Mouse (Mus musculus): ENCODE measurements around the gene Scn2a. TPM values are rescaled to one million over a fixed set of nuclear protein-coding genes. Genes with fewer than 3 reads are reported as not detected.

The Scn2a gene
- polyA plus RNA-seq, 1 experiment: 0.08 TPM

DNA sequence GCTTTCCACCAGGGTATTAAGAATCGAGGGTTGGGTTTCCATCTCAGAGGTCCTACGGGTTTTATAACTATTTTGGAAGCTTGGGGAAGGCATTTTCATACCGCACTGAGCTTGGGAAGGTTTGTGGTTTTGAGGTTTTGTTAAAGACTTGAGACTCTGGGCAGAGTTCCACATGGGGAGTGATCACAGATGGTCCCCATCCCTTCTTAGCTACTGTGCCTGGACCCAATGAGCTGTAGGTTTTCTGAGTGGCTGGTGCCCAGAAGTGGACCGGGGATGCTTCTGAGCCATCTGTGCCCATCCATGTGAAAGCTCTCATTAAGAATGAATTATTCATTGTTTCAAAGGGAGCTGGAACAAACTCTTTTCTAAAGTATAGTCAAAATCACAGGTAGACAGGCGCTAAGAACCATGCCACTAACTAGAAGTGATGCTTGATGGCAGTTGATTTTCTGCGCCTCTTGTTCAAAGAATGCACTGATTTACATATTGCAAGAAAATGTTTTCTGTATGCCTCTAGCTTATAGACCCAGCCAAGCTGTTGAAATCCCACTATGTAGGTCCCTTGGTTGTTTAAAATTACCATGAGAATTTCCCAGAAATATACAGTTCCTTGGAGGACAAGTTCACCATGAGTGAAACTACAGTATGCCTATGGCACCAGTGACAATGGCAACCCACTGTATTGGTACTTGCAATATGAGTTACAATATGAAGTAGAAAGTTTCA is 70.0 kb downstream of the Scn2a start:
- Histone ChIP-seq H3K27me3 (ENCODE audit: control insufficient read depth, insufficient read depth, low read length) (no peaks in the 10 kb centered on the region), H3K4me3 (ENCODE audit: control insufficient read depth, insufficient read depth, low read length) (no peak overlapping the region), H3K27ac (ENCODE audit: control insufficient read depth, insufficient read depth, low read length) (no peak overlapping the region), H3K36me3 (ENCODE audit: control insufficient read depth, insufficient read depth, low read length) (no peaks in the 10 kb centered on the region), H3K4me1 (replicated peaks; ENCODE audit: control insufficient read depth, insufficient read depth, low read length) (no peaks in the 10 kb centered on the region)
- TF ChIP-seq POLR2A (IDR thresholded peaks at IDR 0.05; ENCODE audit: control insufficient read depth, extremely low read depth, insufficient read depth, low read length, poor library complexity) (no peak), CTCF (IDR thresholded peaks at IDR 0.05; ENCODE audit: borderline replicate concordance, control insufficient read depth, extremely low read depth, insufficient read depth, low read length, poor library complexity) (no peak)
- 62% methylated on average over 6 of the region's 6 CpGs for WGBS
- no peak for DNase-seq

DNA sequence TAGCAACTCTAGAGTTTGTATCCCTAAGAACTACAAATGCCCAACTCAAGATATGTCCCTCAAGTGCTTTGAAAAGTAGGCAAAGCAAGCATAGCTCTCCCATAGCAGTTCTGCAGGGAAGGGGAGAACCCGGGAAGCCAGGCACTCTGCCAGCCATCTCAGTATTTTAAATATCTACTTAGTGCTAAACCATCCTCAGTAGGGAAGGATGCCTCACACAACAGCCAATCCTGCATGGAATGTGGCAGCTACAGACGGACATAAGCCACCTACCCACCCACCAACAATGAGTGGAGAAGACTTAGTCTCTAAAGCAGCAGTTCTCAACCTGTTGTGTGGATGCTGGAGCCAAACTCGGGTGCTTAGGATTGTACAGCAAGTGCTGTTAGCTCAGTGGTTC is 73.9 kb downstream of the Scn2a start:
- H3K4me3 ChIP-seq (ENCODE audit: control insufficient read depth, insufficient read depth, low read length): no peak overlapping the region
- H3K27me3 ChIP-seq (ENCODE audit: control insufficient read depth, insufficient read depth, low read length): no peaks in the 10 kb centered on the region
- TF ChIP-seq CTCF (IDR thresholded peaks at IDR 0.05; ENCODE audit: borderline replicate concordance, control insufficient read depth, extremely low read depth, insufficient read depth, low read length, poor library complexity): no peak
- no peak for TF ChIP-seq POLR2A (IDR thresholded peaks at IDR 0.05; ENCODE audit: control insufficient read depth, extremely low read depth, insufficient read depth, low read length, poor library complexity)
- DNase-seq: no peak
- H3K27ac ChIP-seq (ENCODE audit: control insufficient read depth, insufficient read depth, low read length): no peak overlapping the region
- 92% methylated on average over 3 of the region's 3 CpGs for WGBS
- H3K36me3 ChIP-seq (ENCODE audit: control insufficient read depth, insufficient read depth, low read length): no peaks in the 10 kb centered on the region
- no peaks in the 10 kb centered on the region for H3K4me1 ChIP-seq (replicated peaks; ENCODE audit: control insufficient read depth, insufficient read depth, low read length)

DNA sequence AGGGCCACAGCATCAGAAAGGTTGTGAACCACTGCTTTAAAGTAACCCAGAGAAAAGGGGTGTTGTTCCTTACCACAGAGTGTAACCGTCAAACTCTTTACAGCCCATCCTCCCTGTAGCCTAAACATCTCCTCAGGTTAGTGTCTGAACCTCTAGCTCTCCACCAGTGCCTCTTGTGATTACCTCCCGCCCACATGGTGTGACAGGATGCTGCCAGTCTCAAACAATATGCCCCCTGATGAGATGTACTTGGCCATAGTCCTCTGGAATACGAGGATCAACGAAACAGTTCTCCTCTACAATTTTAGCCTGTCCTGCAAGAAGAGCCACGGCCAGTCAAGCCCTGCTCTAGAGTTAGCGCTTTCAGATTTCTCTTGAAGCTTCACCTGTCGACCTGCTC is 74.5 kb downstream of the Scn2a start:
- 85% methylated on average over 7 of the region's 7 CpGs for WGBS
- no peak overlapping the region for H3K27ac ChIP-seq (ENCODE audit: control insufficient read depth, insufficient read depth, low read length)
- no peak for DNase-seq
- no peaks in the 10 kb centered on the region for H3K36me3 ChIP-seq (ENCODE audit: control insufficient read depth, insufficient read depth, low read length)
- TF ChIP-seq POLR2A (IDR thresholded peaks at IDR 0.05; ENCODE audit: control insufficient read depth, extremely low read depth, insufficient read depth, low read length, poor library complexity) (no peak), CTCF (IDR thresholded peaks at IDR 0.05; ENCODE audit: borderline replicate concordance, control insufficient read depth, extremely low read depth, insufficient read depth, low read length, poor library complexity) (no peak)
- H3K4me1 ChIP-seq (replicated peaks; ENCODE audit: control insufficient read depth, insufficient read depth, low read length): no peaks in the 10 kb centered on the region
- H3K27me3 ChIP-seq (ENCODE audit: control insufficient read depth, insufficient read depth, low read length): no peaks in the 10 kb centered on the region
- no peak overlapping the region for H3K4me3 ChIP-seq (ENCODE audit: control insufficient read depth, insufficient read depth, low read length)

DNA sequence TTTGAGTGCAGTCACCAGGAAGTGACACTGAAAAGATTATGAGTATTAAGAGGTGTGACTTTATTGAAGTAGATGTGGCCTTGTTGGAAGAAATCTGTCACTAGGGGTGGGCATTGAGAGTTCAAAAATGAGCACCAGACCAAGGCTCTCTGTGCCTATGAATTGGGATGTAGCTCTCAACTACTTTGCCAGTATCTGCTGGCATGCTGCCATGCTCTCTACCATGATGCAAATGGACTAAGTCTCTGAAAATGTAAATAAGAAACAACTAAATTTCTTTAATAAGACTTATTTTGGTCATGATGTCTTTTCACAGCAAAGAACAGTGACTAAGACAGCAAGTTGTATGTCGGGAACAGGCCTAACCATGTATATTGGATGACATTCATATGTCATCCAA is 79.7 kb downstream of the Scn2a start:
- Histone ChIP-seq H3K27ac (ENCODE audit: control insufficient read depth, insufficient read depth, low read length) (no peak overlapping the region), H3K27me3 (ENCODE audit: control insufficient read depth, insufficient read depth, low read length) (no peaks in the 10 kb centered on the region), H3K4me3 (ENCODE audit: control insufficient read depth, insufficient read depth, low read length) (no peak overlapping the region), H3K4me1 (replicated peaks; ENCODE audit: control insufficient read depth, insufficient read depth, low read length) (no peaks in the 10 kb centered on the region), H3K36me3 (ENCODE audit: control insufficient read depth, insufficient read depth, low read length) (no peaks in the 10 kb centered on the region)
- no peak for DNase-seq
- no peak for TF ChIP-seq POLR2A (IDR thresholded peaks at IDR 0.05; ENCODE audit: control insufficient read depth, extremely low read depth, insufficient read depth, low read length, poor library complexity)
- TF ChIP-seq CTCF (IDR thresholded peaks at IDR 0.05; ENCODE audit: borderline replicate concordance, control insufficient read depth, extremely low read depth, insufficient read depth, low read length, poor library complexity): no peak
- 87% methylated on average over 1 of the region's 1 CpGs for WGBS

DNA sequence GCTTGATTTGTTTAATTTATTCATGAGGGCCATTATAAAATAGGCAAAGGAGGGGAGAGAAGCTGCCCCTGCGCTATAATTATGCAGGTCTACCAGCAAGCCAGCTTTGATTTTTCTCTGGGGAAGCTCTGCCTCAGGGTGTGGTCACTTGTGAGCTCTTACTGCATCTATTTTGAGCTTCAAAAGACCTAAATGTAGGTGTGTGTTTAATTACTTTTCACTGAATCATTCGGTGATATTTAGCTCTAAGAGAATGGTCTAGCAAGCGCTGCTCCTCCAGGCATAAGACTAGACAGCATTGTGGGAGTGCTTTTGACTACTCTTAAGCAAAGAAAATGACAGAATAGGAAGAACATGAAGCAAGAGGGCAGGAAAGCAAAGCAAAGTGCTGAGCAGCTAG is 80.6 kb downstream of the Scn2a start:
- TF ChIP-seq POLR2A (IDR thresholded peaks at IDR 0.05; ENCODE audit: control insufficient read depth, extremely low read depth, insufficient read depth, low read length, poor library complexity) (no peak), CTCF (IDR thresholded peaks at IDR 0.05; ENCODE audit: borderline replicate concordance, control insufficient read depth, extremely low read depth, insufficient read depth, low read length, poor library complexity) (no peak)
- Histone ChIP-seq H3K27ac (ENCODE audit: control insufficient read depth, insufficient read depth, low read length) (no peak overlapping the region), H3K36me3 (ENCODE audit: control insufficient read depth, insufficient read depth, low read length) (no peaks in the 10 kb centered on the region), H3K4me1 (replicated peaks; ENCODE audit: control insufficient read depth, insufficient read depth, low read length) (no peaks in the 10 kb centered on the region), H3K4me3 (ENCODE audit: control insufficient read depth, insufficient read depth, low read length) (no peak overlapping the region), H3K27me3 (ENCODE audit: control insufficient read depth, insufficient read depth, low read length) (no peaks in the 10 kb centered on the region)
- DNase-seq: no peak
- 92% methylated on average over 3 of the region's 3 CpGs for WGBS

DNA sequence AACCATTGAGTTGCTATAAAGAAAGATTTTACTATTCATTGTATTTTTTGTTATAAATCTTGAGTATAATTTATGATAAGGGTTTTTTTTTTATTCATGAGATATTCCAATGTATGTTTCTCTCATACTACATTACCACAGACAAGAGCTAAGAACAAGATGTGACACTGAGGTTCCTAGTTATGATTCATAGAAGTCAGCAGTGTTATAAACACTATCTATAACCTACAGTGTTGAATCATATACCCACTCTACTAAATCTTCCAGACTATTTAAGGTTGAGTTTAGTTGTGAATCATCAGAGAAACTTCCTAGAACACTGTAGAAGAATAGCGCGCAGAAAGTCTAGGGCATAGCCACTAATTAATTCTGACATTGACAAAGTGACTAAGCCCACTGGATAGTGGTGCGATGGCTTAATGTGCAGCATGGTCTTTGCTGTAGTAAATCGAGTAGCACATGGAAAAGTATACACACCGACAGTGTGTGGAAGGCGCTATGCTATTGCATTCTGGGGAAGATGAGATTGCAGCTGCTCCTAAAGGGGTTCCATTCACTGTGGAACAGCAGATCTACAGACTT is 101.7 kb downstream of the Scn2a start:
- H3K4me1 ChIP-seq (replicated peaks; ENCODE audit: control insufficient read depth, insufficient read depth, low read length): no peaks in the 10 kb centered on the region
- 97% methylated on average over 6 of the region's 6 CpGs for WGBS
- TF ChIP-seq CTCF (IDR thresholded peaks at IDR 0.05; ENCODE audit: borderline replicate concordance, control insufficient read depth, extremely low read depth, insufficient read depth, low read length, poor library complexity) (no peak), POLR2A (IDR thresholded peaks at IDR 0.05; ENCODE audit: control insufficient read depth, extremely low read depth, insufficient read depth, low read length, poor library complexity) (no peak)
- no peak overlapping the region for H3K4me3 ChIP-seq (ENCODE audit: control insufficient read depth, insufficient read depth, low read length)
- H3K27me3 ChIP-seq (ENCODE audit: control insufficient read depth, insufficient read depth, low read length): no peaks in the 10 kb centered on the region
- no peaks in the 10 kb centered on the region for H3K36me3 ChIP-seq (ENCODE audit: control insufficient read depth, insufficient read depth, low read length)
- no peak overlapping the region for H3K27ac ChIP-seq (ENCODE audit: control insufficient read depth, insufficient read depth, low read length)
- DNase-seq: no peak

Data from thymus, adult 2 months (tissue).